Mouse (Mus musculus): ENCODE measurements at regions not wholly inside any gene's neighbourhood (a gene's known extent, or its start where the extent isn't known, plus 50 kb on each side); places are given as distances from the start of the nearest gene placed in this dataset.

DNA sequence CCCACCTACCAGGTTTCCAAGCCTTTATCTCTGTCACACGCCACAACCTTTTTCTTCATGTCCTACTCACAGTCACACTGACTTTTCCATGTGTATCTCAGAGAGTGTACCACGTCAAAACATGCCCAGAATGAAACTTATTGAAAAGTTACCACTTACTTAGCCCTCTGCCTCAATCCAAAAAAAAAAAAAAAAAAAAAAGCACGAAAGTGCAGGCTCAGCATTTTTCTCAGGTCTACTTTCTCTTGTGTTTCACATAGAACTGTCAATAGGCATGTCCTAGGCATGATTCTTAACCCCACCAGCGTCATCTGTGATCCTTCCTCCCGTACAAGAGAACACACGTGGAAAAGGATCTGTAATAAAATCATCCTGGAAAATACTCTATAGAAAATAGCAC, 619.1 kb upstream of the Tmem132c start:
- DNase-seq, result no peak

DNA sequence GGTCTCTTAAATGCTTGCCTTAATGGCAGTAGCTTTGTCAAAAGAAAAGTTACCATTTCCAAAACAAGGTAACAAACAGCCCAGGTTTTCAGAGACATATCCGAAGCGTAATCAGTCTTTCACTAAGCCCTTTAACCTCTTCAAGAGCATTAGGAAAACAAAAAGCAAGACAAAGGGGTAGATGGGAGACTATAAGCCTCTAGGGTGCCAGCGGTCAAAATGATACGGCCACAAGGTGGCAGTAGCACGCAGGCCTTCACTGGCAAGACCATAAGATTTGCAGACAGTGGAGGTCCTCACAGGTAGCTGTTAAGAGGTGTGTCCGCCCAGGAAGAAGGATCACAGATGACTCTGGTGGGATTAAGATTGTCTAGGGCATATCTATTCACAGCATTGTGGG, 618.4 kb upstream of the Tmem132c start:
- peak; percentile 9 for DNase-seq

DNA sequence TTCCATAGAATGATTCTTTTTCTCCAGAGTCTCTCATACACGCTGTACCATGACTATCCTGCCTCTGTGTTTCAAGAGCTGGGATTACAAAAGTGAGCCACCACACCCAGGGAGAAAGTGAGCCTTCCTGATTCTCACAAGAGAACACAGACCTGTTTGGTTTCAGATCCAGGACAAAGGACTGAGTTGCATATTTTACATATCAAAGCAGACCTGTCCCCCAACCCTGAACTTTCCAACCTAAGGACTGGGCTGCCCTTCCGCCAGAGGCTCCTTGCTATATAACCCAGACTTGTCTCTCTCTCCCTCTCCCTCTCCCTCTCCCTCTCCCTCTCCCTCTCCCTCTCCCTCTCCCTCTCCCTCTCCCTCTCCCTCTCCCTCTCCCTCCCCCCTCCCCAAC, 611.8 kb upstream of the Tmem132c start:
- DNase-seq, result no peak

DNA sequence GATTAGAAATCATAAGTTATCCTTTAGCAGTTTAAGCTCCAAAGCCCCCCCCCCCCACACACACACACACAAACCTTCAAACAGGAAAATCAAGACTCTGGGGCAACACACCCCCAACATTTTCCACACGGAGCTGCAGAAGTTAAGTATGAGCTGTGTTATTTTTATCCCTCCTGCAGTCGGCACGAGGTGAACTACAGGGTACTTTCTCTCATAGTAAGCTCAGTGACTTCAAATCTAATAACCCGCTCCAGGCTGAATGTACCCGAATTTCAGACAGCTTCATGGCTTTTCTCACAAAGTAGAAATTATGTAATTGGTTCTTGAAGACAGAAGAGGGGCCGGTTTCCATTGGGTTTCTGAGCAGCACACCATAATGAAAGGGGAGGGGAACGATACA, 591.2 kb upstream of the Tmem132c start:
- no peak for DNase-seq

DNA sequence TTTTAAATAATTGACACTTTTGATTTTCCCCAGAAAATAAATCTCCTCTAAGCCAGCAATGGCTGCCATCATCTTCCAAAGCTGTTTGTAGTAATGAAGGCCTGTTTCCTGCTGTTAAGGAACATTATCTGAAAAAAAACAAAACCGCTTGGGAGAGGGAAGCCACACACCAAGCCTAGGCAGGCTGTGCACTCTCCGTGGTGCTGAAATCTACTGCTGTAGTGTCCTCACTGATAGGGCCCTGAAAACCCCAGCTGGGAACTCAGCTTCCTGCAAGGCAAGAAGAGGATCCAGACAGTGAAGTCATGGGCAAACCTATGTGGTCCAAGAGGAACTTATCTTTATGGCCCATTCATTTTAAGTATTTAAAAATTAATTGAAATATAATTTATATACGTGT, 590.2 kb upstream of the Tmem132c start:
- no peak for DNase-seq

DNA sequence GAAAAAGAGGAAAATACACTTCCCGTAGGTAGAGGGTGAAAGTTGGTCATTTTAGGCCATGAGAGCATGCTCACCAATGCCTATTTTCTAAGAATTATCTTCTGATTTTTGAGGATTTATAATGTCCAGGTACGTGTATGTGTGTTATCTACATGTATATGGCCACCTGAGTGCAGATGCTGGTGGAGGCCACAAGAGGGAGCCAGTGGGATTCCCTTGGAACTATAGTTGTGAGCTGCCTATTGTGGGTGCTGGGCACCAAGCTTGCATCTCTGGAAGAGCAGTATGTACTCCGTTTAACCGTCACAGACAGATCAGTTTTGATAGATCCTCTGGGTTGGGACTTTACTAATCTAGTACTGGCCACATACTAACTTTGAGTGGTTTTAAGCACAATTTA, 579.0 kb upstream of the Tmem132c start:
- no peak for DNase-seq

DNA sequence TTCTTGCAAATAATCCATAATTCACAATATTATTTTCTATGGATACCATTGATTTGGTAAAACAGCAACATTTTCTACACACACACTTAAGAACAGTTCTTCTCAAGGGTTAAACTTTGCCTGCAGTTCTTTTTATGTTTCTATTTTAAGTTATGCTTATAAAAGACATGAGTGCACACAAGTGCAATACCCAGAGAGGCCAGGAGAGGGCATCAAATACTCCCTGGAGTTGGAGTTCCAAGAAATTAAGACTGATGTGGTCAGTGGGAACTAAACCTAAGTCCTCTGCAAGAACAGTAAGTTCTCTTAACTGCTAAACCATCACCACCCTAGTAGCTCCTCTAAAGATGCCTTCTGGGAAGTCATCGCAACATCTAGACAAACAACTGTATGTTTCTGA, 570.5 kb upstream of the Tmem132c start:
- peak; percentile 11 for DNase-seq

DNA sequence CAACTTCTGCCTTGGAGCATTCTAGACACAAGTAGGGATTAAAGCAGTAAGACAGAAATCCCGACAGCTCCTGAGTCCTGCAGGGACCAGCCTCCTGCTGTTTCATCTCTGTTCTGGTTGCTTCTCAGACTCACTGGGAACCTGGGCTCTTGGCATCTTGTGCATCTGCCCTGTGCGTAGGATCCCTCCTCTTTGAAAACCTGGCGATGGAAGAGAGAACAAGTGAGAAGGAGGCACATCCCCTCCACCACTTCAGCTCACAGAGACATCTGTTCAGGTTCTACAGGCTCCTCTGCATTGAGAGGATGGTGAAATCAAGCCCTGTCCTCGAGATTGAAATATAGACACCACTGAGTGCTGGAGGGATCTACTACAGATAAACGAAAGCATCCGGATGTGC, 561.3 kb upstream of the Tmem132c start:
- DNase-seq, result no peak

DNA sequence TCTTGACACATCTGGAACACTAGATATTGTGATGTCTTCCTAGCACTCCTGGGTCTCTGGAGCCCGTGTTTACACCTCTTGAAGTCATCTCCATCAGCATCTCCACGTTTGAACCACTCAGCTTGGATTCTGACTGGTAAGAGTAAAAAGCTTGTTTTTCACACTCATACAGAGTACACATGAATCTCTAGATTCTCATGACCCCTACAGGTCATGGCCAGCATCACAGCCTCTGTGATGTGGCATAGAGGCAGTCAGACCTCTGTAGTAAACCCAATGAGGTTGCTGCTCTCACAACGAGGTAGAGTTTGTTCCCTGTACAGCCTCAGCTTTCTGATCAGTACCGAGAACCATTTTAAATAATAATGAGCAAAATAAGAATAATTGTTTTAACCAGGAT, 542.3 kb upstream of the Tmem132c start:
- peak; percentile 4 for DNase-seq

DNA sequence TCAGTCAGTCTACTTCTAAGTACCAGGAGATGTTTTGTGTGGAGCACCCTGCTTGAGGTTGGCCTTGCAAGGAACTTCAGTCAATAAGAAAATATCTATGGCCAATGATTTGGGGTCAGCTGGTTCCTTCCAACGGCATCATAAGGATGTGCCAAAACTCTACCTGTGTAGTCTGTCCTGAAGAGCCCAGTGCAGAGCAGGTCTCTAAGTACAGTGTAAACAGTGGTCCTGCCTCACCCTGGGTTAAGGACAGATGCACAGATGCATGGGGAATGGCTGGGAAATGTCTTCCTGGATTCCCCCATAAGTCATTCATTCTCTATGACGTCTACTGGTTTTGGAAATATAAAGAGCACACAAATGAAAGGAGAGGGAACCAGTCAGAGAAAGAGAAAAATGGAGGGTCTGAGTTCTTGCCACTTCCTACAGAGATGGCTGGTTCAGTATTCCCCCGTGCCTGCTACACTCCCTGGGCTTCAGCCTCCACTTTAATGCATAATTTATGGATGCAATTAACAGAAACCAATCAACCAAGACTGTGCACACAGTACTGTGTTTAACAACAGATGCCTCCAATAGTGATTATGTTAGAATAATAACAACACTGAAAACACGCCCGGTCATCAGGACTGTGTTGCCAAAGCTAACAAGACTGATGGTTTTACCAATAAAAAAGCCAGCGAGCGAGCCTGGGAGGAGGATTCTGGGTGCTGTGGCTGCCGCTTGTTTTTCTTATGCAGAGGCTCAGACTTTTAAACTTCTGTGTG, 537.9 kb upstream of the Tmem132c start:
- DNase-seq, result no peak

DNA sequence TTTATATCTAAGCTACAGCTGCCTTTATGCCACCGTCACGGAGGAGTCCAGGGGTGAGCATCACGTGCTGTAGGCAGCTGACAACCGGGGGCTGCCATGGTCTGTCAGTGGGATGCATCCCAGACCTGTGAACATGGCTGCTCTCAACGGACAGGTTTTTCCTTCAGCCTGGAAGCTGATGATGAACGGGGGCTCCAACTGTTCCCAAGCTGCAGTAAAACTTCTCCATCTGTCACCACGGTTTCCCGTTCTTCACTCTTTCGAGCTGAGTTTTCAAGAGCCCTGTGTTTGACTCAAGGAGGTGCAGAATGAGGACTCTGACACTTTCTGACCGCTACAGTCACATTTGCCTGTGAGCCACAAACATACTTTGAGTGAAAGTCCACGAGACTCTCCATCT, 535.7 kb upstream of the Tmem132c start:
- DNase-seq, result no peak

DNA sequence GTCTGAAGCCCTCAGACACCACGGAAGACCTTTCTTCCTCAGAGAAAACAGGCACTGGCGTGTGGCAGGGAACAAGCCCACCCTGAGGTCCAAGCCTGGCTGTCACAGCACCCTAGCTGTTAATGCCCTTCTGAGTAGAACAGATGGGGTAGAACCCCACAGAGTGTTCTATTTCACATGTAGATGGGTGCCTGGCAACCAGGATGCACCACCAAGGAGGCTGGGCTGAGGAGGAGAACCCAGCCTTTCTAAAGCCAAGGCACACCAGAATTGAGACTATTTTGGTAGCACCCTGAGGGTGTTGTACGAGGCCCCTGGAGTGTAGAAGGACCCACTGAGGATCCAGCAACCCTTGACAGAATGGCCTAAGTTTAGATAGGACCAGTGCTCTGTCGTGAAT, 534.9 kb upstream of the Tmem132c start:
- DNase-seq, result no peak

DNA sequence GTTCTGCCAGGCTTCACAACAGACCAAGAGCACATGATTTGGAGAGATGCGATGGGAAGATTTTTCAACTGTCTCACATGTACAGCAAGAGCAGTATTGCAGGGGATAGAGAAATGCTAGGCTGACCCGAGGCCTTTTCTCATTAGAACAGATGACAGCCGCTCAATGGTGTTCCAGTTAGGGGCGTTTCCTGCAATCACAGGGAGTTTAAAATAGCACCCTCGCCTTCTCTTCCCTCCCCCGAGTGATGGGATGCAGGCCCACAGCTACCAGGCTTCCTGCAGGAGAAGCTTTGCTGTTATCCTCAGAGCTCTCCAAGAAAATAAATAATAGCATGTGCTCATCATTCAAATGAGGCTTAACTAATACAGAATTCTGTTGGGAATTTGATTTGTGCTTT, 526.9 kb upstream of the Tmem132c start:
- no peak for DNase-seq

DNA sequence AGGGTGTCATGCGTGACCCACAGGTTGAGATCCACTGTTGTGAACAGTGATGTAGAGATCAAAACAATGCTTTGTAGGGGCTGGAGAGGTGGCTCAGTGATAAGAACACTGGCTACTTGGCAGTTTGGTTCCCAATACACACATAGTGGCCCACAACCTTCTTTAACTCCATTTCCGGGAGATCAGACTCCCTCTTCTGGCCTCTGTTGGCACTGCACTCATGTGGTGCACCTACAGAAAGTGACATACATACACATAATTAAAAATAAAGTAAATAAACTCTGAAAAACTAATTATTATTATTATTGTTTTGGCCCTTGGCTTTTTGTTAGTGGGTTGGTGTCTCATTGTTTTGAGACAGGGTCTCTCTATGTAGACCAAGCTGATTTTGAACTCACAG, 523.2 kb upstream of the Tmem132c start:
- DNase-seq, result no peak

DNA sequence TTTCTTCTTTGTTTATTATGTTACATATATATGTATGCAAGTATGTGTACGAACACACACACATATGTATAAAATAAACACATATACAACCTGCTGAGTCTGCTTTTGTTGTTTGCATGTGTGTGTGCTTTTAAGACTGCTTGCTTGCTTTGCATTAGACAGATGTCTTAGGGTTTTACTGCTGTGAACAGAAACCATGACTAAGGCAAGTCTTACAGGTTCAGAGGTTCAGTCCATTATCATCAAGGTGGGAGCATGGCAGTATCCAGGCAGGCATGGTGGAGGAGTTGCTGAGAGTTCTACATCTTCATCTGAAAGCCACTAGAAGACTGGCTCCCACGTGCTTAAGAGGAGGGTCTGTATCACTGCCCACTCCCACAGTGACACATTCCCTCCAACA, 520.3 kb upstream of the Tmem132c start:
- no peak for DNase-seq

DNA sequence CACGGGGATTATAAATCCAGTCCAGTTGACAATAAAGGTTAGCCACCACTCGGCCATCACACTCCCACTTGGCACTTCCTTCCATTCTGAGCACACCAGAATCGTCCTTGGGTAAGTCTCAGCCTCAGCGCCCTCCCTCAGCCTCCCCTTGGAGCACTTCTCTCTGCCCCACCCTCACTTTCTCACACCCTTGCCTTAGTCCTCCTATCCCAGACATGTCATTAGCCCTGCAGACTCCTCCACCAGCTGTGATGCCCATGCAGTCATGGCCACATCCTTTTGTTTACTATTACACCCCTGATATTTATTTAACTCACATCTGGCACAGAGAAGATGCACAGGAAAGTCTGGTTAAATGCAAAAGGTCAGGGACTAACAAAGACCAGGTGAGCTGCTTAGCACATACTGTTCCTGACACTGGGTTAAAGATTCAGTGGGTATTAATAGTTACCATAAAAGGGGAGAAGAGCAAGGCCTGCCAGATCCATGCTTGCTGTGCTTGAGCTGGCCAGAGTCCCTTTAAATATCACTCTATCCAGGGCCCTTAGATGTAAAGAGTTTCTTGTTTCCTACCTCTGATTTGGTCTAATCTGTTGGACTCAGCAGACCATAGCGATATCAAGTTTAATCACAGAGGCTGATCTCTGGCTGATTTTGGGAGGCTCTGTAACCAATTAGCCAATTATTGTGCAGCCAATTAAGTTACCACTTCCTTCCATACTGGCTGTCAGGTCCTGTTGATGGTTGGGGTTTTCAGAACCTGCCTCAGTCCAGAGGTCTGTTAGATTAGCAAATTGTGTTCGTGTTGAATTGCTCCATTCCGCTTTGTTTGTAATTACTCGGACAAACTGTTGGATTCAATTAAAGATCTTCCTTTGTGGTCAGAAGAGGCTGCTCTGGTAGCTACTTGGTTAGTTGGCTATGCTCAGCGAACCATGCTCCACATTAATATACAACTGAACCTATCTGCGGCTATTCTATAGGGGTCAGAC, 518.0 kb upstream of the Tmem132c start:
- no peak for DNase-seq

DNA sequence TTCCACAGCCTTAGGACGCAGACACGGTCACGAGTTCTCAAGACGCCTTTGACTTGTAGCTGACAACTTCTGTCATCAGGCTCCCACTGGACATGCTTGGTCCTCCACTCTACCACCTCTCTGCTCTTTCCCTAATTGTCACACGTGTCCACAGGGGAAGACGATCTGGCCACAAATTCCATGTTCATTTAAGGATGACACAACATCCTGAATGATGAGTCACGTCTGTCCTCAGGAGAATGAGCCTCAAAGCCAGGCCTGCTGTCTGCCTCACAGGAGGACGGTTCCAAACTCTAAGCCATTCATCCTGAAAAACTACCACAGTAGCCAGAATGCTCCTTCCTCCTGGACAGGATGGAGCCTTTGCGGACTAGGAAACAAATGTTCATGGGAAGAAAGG, 517.3 kb upstream of the Tmem132c start:
- no peak for DNase-seq

DNA sequence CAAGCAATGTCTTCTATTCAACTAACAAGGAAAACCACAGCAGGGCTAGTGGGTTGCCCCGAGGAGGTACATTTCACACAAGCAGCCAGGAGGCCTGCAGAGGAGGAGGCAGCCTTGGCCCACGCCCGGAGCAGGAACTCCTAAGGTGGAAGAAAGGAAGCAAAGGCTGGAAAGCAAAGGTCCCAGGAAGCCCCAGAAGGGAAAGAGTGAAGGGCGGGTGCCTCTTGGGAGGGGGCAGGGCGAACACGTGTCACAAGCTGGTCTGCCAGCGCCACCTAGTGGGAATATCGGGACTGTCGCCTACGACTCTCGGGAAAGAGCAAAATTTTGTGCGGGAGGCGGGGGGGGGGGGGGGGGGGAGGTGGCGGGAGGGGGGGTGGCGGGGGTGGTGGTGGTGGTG, 508.1 kb upstream of the Tmem132c start:
- DNase-seq, result peak; percentile 19

DNA sequence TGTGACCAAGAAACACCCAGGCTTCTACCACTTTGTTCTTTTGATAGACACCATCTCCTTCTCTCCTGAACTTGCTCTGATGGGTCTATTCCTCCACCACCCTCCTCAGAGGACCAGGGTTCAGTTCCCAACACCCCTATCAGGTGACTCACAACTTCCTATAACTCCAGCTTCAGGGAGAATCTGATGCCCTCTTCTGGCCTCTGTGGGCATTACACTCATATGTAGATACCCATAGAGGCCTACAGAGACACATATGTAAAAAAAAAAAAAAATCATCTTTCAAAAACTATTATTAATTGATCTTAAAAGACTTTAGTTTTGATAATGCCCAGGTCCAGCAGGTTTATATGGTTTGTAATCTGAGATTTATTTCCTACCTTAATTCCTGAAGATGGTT, 505.9 kb upstream of the Tmem132c start:
- no peak for DNase-seq

DNA sequence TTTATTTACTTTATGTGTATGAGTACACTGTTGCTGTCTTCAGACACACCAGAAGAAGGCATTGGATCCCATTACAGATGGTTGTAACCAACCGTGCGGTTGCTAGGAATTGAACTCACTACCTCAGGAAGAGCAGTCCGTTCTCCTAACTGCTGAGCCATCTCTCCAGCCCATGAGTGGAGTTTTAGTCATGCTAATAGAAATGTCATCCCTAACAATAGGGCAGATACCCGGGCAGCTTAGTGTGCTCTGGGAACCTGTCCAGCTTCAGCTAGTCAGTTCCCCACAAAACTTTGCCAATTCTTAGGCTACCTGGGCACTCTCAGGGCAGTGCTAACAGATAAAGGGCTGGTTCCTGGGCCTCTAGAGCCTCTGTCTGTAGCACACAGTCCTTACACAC, 503.9 kb upstream of the Tmem132c start:
- no peak for DNase-seq

DNA sequence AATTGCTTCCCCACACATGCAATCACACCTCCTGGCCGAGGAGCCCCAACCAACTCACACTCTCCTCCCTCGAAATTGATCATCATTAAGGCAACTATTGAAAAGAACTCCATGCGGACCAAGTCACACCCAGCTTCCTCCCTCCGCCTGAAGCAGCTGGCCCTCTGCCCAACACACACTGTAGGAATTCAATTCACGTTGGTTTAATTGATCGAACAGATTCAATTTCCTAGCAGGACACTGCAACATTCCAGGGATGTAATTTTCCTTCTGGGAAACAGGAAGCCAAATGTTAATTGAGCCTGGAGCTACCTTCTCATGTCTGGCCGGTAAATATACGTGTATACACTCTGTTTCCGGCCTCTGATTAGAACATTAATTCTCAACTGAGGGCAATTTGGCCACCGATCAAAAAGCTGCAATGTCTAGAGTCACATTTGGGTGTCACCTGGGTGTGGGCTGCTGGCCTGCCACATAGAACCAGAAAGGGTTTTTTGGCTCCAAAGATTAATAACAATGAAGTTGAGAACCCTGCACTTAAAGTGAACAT, 500.7 kb upstream of the Tmem132c start:
- no peak for DNase-seq

DNA sequence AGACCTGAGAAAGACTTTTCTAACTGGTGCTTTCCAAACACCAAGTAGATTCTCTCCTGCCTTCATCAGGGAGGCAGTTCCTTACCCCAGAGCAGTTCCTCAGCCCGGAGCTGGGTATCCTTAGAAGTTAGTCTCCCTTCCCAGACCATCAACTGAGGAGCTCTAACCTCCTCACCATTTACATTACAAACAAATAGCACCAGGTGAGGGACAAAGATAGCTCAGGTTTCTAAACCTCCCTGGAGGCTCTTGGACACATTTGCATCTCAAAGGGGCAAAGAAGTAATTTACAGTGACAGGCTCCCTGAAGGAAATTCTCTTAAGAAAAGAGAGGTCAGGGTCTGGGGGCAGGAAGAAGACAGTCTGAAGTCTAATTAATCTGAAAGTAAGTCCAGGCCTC, 486.5 kb upstream of the Tmem132c start:
- DNase-seq, result no peak

DNA sequence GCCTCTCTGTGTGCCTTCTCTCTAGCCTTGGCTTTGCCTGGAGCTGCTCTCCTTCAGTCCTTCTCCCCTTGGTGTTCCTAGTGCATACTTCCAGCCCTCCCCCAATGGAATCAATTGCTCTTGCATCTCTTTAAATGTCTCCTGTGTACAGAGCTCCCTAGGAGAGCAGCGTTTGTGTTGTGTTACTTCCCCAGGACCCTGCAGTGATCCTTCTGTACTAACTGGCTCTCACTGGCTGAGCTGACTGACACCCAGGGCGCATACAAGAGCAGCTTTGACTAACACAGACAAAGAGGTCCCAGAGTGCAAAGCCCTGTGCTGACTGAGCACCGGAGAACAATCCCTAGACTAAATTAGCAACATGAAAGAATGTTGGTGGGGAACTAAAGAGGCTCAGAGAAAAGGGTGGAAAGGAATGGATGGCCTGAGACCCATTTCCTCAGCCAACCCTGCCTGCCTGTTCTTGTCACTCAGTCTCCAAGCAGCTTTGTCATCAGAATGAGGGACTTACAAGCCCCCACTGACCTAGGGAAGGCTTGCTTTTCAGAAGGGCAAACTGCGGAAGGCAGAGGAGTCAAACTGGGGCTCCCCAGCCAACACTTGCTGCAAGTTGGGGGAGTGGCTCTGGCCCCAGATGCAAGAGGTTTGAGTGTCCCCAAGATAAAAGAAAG, 476.4 kb upstream of the Tmem132c start:
- peak; percentile 4 for DNase-seq
